Mouse (Mus musculus): ENCODE measurements around the gene Mymx. TPM values are rescaled to one million over a fixed set of nuclear protein-coding genes. Genes with fewer than 3 reads are reported as not detected.

The Mymx gene
- polyA plus RNA-seq, 1 experiment from 2014 or later, result 0.49 TPM

DNA sequence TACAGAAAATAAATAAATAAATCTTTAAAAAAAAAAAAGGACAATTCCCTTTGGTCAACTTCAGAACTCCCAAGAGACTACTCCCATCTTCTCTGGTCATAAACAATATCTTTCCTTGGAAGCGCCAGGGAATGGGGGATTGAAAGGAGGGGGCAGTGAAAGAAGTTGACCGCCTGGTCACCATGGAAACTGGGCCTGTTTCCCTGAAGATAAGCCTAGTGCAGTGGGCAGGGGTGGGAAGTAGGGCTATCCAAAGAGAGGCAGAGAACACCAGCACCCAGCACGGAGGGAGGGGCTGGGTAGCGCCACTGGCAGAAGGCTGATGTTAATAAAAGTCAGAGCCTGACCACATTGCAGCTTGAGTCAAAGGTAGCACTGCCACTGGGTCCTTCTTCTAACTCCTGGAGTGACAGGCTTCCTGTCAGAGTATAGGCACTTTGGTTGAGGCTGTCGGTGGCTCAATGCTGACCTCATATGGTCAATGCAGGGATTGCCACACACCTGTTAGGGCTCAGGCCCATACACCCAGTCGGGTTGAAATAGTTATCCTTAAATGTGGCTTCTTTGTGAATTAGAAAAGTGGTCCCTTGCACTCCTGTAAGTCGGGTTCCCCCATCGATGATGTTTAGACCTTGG, 50.0 kb downstream of the Mymx start:
- 4% methylated on average over 8 of the region's 8 CpGs for WGBS
- Histone ChIP-seq H3K27ac (ENCODE audit: low read length) (no peak overlapping the region), H3K27me3 (ENCODE audit: control insufficient read depth, insufficient read depth, low read length) (peaks cover 36% of the 10 kb centered on the region), H3K36me3 (ENCODE audit: control insufficient read depth, insufficient read depth) (no peaks in the 10 kb centered on the region), H3K9me3 (replicated peaks; ENCODE audit: control insufficient read depth, low read length) (no peaks in the 10 kb centered on the region), H3K4me1 (ENCODE audit: control insufficient read depth, insufficient read depth, low read length) (peaks cover 21% of the 10 kb centered on the region), H3K4me3 (ENCODE audit: low read length) (no peak overlapping the region), H3K9ac (ENCODE audit: low read length) (no peak overlapping the region), H3K4me2 (ENCODE audit: low read depth, low read length) (no peak overlapping the region)
- no peak; the same call in 1 of the 2 replicates for ATAC-seq (replicated peaks; ENCODE audit: extremely low read depth, insufficient read depth, low FRiP score)

DNA sequence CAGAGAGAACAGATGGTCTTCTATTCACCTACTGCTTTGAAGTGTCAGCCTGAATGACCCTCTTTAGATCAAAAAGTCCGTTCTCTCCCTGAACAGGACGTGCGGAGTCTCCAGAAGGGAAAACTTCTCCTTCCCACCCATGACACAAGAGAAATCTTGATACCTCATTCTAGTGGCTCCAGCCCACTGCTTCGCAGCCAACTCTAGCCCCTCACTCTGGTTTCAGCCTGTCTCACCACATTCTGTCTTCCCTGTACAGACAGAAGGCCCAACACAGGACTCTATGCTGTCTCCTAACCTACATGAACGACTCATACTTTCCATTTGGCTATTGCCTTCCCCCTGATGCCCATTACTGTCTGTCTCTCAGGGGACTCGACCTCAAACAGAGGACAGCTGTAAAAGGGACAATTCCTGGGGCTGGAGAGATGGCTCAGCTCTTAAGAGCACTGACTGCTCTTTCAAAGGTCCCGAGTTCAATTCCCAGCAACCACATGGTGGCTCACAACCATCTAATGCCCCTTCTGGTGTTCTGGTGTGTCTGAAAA, 50.6 kb downstream of the Mymx start:
- no peak overlapping the region for H3K4me2 ChIP-seq (ENCODE audit: low read depth, low read length)
- no peak overlapping the region for H3K27ac ChIP-seq (ENCODE audit: low read length)
- peaks cover 18% of the 10 kb centered on the region for H3K4me1 ChIP-seq (ENCODE audit: control insufficient read depth, insufficient read depth, low read length)
- WGBS, result 60% methylated on average over 7 of the region's 7 CpGs
- no peaks in the 10 kb centered on the region for H3K36me3 ChIP-seq (ENCODE audit: control insufficient read depth, insufficient read depth)
- no peak for ATAC-seq (replicated peaks; ENCODE audit: extremely low read depth, insufficient read depth, low FRiP score)
- peaks cover 37% of the 10 kb centered on the region for H3K27me3 ChIP-seq (ENCODE audit: control insufficient read depth, insufficient read depth, low read length)
- H3K9ac ChIP-seq (ENCODE audit: low read length), result no peak overlapping the region
- no peaks in the 10 kb centered on the region for H3K9me3 ChIP-seq (replicated peaks; ENCODE audit: control insufficient read depth, low read length)
- H3K4me3 ChIP-seq (ENCODE audit: low read length), result no peak overlapping the region

Other genes with a start within 250 kb of the Mymx start
- 46.2 and 49.5 TPM in 2 replicates for gene Cdc5l, start 168.4 kb downstream of the Mymx start, polyA plus RNA-seq (2015; fragmentation: Nextera tagmentation; extraction: Ambion mirVana)
- gene Spats1, start 126.7 kb downstream of the Mymx start, polyA plus RNA-seq (2015; fragmentation: Nextera tagmentation; extraction: Ambion mirVana), result 1.2 and 1.5 TPM in 2 replicates
- 25.0 and 25.4 TPM in 2 replicates for gene Aars2, start 95.3 kb downstream of the Mymx start, polyA plus RNA-seq (2015; fragmentation: Nextera tagmentation; extraction: Ambion mirVana)
- 0.49 and 0.63 TPM in 2 replicates for gene Tcte1, start 78.7 kb downstream of the Mymx start, polyA plus RNA-seq (2015; fragmentation: Nextera tagmentation; extraction: Ambion mirVana)
- gene Tmem151b, start 52.4 kb downstream of the Mymx start, polyA plus RNA-seq (2015; fragmentation: Nextera tagmentation; extraction: Ambion mirVana), result 1.2 and 1.9 TPM in 2 replicates
- gene Nfkbie, start 46.4 kb downstream of the Mymx start, polyA plus RNA-seq (2015; fragmentation: Nextera tagmentation; extraction: Ambion mirVana), result 5.3 and 10.9 TPM in 2 replicates
- 89.4 and 89.9 TPM in 2 replicates for gene Slc35b2, start 38.2 kb downstream of the Mymx start, polyA plus RNA-seq (2015; fragmentation: Nextera tagmentation; extraction: Ambion mirVana)
- 1,191 and 1,235 TPM in 2 replicates for gene Hsp90ab1, start 28.8 kb downstream of the Mymx start, polyA plus RNA-seq (2015; fragmentation: Nextera tagmentation; extraction: Ambion mirVana)
- gene Slc29a1, start 2.5 kb downstream of the Mymx start, polyA plus RNA-seq (2015; fragmentation: Nextera tagmentation; extraction: Ambion mirVana), result 110 and 137 TPM in 2 replicates
- gene Capn11, start 57.2 kb upstream of the Mymx start, polyA plus RNA-seq (2015; fragmentation: Nextera tagmentation; extraction: Ambion mirVana), result 0.34 and 0.84 TPM in 2 replicates
- gene Mrpl14, start 84.2 kb upstream of the Mymx start, polyA plus RNA-seq (2015; fragmentation: Nextera tagmentation; extraction: Ambion mirVana), result 137 and 143 TPM in 2 replicates
- gene Tmem63b, start 84.8 kb upstream of the Mymx start, polyA plus RNA-seq (2015; fragmentation: Nextera tagmentation; extraction: Ambion mirVana), result 40.4 and 47.6 TPM in 2 replicates
- gene 1600014C23Rik, start 131.7 kb upstream of the Mymx start, polyA plus RNA-seq (2015; fragmentation: Nextera tagmentation; extraction: Ambion mirVana), result 0.54 and 1.4 TPM in 2 replicates

Measured in heart, embryonic 16.5 days (tissue).